Mouse (Mus musculus) ES-E14 (cell line): ENCODE data around the gene Tff1.

Experiments
- HCFC1 ChIP-seq: IDR thresholded peaks from 2 replicates; pipeline ENCODE4 v1.6.1; 2012; ENCODE audit warnings: low read length, inconsistent platforms, borderline replicate concordance; ENCODE audit not compliant: insufficient read depth
- MAFK ChIP-seq: IDR thresholded peaks from 2 replicates; pipeline ENCODE4 v1.6.1; 2014; ENCODE audit warnings: mild to moderate bottlenecking, low read depth, low read length, inconsistent platforms; ENCODE audit not compliant: insufficient read depth

DNA sequence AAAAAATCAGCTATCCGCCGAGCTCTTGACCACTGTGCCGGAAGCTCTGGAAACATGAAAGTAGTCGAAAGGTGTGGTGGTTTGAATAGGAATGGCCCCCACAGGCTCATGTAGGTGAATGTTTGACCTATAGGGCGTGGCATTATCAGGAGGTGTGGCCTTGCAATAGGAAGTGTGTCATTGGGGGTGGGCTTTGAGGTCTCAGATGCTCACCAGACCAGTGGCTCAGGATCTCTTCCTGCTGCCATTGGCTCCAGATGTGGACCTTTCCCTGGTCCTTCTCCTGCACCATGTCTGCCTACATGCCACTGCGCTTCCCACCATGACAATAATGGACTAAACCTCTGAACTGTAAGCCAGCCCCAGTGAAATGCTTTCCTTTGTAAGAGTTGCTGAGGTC lies 46.8 kb upstream of the Tff1 start:
- TF ChIP-seq MAFK: no peak
- no peak for TF ChIP-seq HCFC1
